Mouse (Mus musculus) megakaryocyte, embryonic 14.5 days (primary cell): ENCODE measurements at regions not wholly inside any gene's neighbourhood (a gene's known extent, or its start where the extent isn't known, plus 50 kb on each side); places are given as distances from the start of the nearest gene placed in this dataset.

Experiments used
- FLI1 ChIP-seq: IDR thresholded peaks from 2 replicates; pipeline ENCODE4 v1.6.1; 2012; ENCODE audit warnings: low read length, inconsistent platforms, mixed read lengths
- GATA1 ChIP-seq: IDR thresholded peaks from 3 replicates; pipeline ENCODE4 v1.6.1; 2012; ENCODE audit warnings: mixed read lengths, low read length, inconsistent platforms, borderline replicate concordance

- TF ChIP-seq GATA1: no peak
- no peak for TF ChIP-seq FLI1
Measured at GRCm38 (mm10) chr8:91865361-91865760, 63.5 kb upstream of the Irx3 start.
